Mouse (Mus musculus): ENCODE measurements around the gene Pbx2. TPM values are rescaled to one million over a fixed set of nuclear protein-coding genes. Genes with fewer than 3 reads are reported as not detected.
"Not testable (repeated sequence)": the region's sequence is repeated elsewhere in the genome, so short reads cannot be mapped to it uniquely, and the experiment has no call there.

The Pbx2 gene
- 10 to 100 TPM; 39.0 to 52.4 TPM for total RNA-seq (2021)
- long read RNA-seq, experiment 1, transcript Pbx2-201 (9 exons, 3,068 nt): major isoform, 7 of 20 reads
- long read RNA-seq, experiment 1, partial matches to known transcripts: 1 of 20 reads
- long read RNA-seq, experiment 1, other reads (novel, unspliced or antisense): 11 of 20 reads
- long read RNA-seq, experiment 2, partial matches to known transcripts: 1 of 9 reads
- long read RNA-seq, experiment 2, other reads (novel, unspliced or antisense): 6 of 9 reads

GRCm38 (mm10) chr17:34591029-34591993 lies at the start of gene Pbx2:
Gene Pbx2, plus strand, starts transcription at chr17:34591266.
- DNase-seq: peak; percentile 42

GRCm38 (mm10) chr17:34543567-34543966 lies 47.5 kb upstream of the Pbx2 start:
- DNase-seq: not testable (repeated sequence)

- no peak for DNase-seq
These were observed 44.3 kb upstream of the Pbx2 start for GRCm38 (mm10) chr17:34546797-34547196.

GRCm38 (mm10) chr17:34547601-34548000 lies 43.5 kb upstream of the Pbx2 start:
- no peak for DNase-seq

GRCm38 (mm10) chr17:34549156-34549555 lies 41.9 kb upstream of the Pbx2 start:
- DNase-seq: no peak

- DNase-seq: no peak
These were observed 41.2 kb upstream of the Pbx2 start for GRCm38 (mm10) chr17:34549843-34550242.

GRCm38 (mm10) chr17:34555483-34555882 lies 35.6 kb upstream of the Pbx2 start:
- DNase-seq: peak; percentile 92

GRCm38 (mm10) chr17:34556406-34556805 lies 34.7 kb upstream of the Pbx2 start:
- DNase-seq: peak; percentile 31

GRCm38 (mm10) chr17:34557411-34557810 lies 33.7 kb upstream of the Pbx2 start:
- no peak for DNase-seq

- no peak for DNase-seq
These were observed 31.9 kb upstream of the Pbx2 start for GRCm38 (mm10) chr17:34559116-34559515.

- DNase-seq: no peak
These were observed 31.2 kb upstream of the Pbx2 start for GRCm38 (mm10) chr17:34559895-34560294.

GRCm38 (mm10) chr17:34560438-34560837 lies 30.6 kb upstream of the Pbx2 start:
- DNase-seq: no peak

GRCm38 (mm10) chr17:34561200-34561599 lies 29.9 kb upstream of the Pbx2 start:
- no peak for DNase-seq

GRCm38 (mm10) chr17:34562595-34562994 lies 28.5 kb upstream of the Pbx2 start:
- DNase-seq: no peak

- DNase-seq: no peak
These were observed 27.7 kb upstream of the Pbx2 start for GRCm38 (mm10) chr17:34563354-34563753.

- peak; percentile 54 for DNase-seq
These were observed 27.1 kb upstream of the Pbx2 start, which contains the start of gene Notch4 for GRCm38 (mm10) chr17:34564003-34564421. Gene Notch4, plus strand, starts transcription at chr17:34564268.

GRCm38 (mm10) chr17:34564796-34565195 lies 26.3 kb upstream of the Pbx2 start:
- DNase-seq: peak; percentile 47

GRCm38 (mm10) chr17:34567311-34567710 lies 23.8 kb upstream of the Pbx2 start:
- no peak for DNase-seq

GRCm38 (mm10) chr17:34568421-34568820 lies 22.6 kb upstream of the Pbx2 start:
- no peak for DNase-seq

GRCm38 (mm10) chr17:34569919-34570318 lies 21.1 kb upstream of the Pbx2 start:
- no peak for DNase-seq

GRCm38 (mm10) chr17:34571875-34572274 lies 19.2 kb upstream of the Pbx2 start:
- no peak for DNase-seq

GRCm38 (mm10) chr17:34572361-34572760 lies 18.7 kb upstream of the Pbx2 start:
- DNase-seq: no peak

GRCm38 (mm10) chr17:34576577-34576976 lies 14.5 kb upstream of the Pbx2 start:
- no peak for DNase-seq
